Mouse (Mus musculus) lung, embryonic 16.5 days (tissue): ENCODE measurements around the gene Anks1. TPM values are rescaled to one million over a fixed set of nuclear protein-coding genes. Genes with fewer than 3 reads are reported as not detected.

ENCODE experiments used
- ATAC-seq: fragments of 200-750 bp; cut with Nextera tagmentation; 2 replicates; pipeline ENCODE4 v1.8.0; 2017; ENCODE audit warnings: low read depth, mild to moderate bottlenecking, moderate library complexity
- H3K27ac ChIP-seq: fragments of 300-500 bp; sonication (generic); 2 replicates; pipeline ENCODE4 v1.5.1; 2014; ENCODE audit warnings: mild to moderate bottlenecking, control low read depth, low read length
- H3K27me3 ChIP-seq: fragments of 300-500 bp; sonication (generic); 2 replicates; pipeline ENCODE4 v1.6.1; 2014; ENCODE audit warnings: low read depth, low read length, mixed read lengths; ENCODE audit not compliant: control insufficient read depth, insufficient read depth
- H3K36me3 ChIP-seq: fragments of 300-500 bp; sonication (generic); 2 replicates; pipeline ENCODE4 v1.6.1; 2014; ENCODE audit warnings: low read length; ENCODE audit not compliant: control insufficient read depth, insufficient read depth
- H3K4me1 ChIP-seq: fragments of 300-500 bp; sonication (generic); replicated peaks from 2 replicates; pipeline ENCODE4 v1.6.1; 2014; ENCODE audit warnings: low read length, mixed read lengths; ENCODE audit not compliant: control insufficient read depth, insufficient read depth
- H3K4me2 ChIP-seq: fragments of 300-500 bp; sonication (generic); 2 replicates; pipeline ENCODE4 v1.6.1; 2014; ENCODE audit warnings: low read depth, low read length, control low read depth
- H3K4me3 ChIP-seq: fragments of 300-500 bp; sonication (generic); 2 replicates; pipeline ENCODE4 v1.5.1; 2014; ENCODE audit warnings: mild to moderate bottlenecking, low read length, control low read depth
- H3K9ac ChIP-seq: fragments of 300-500 bp; sonication (generic); 2 replicates; pipeline ENCODE4 v1.6.1; 2014; ENCODE audit warnings: low read length, control low read depth
- H3K9me3 ChIP-seq: fragments of 300-500 bp; sonication (generic); 2 replicates; pipeline ENCODE4 v1.6.1; 2016; ENCODE audit warnings: low read length; ENCODE audit not compliant: control insufficient read depth
- WGBS: fragments of 180-500 bp; shearing (Covaris S2); extraction: QIAGEN DNeasy Blood & Tissue Kit; methylation state at CpG from one replicate; pipeline ENCODE4 v1.1.7; 2014; 5-methylcytosine and 5-hydroxymethylcytosine counted together
- polyA plus RNA-seq: library from polyadenylated mRNA; unstranded; fragments of >200 nt; fragmentation: Nextera tagmentation; extraction: Ambion mirVana; gene quantifications from 2 replicates; pipeline ENCODE4 v1.2.1, GENCODE M21; 2015

Anks1 gene
- polyA plus RNA-seq, 1 experiment from 2014 or later: 18.1 TPM

DNA sequence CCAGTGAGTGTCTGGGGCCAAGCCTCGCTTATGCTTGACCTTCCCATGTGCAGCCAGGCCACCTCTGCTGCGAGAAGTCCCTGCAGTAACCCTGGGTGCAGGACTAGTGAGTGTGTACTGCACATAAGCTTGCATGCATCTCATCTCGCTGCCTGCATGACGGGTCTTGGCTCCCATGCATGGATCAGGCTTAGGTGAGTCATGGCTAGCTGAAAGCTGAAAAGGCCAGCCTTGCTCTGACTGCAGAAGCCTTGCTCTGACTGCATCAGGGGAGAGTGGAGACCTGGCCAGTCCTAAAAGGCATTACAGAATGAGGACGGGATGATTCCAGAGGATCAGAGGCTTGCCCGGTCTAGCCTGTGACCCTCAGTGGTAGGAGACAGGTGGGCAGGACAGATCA, 118.1 kb downstream of the Anks1 start:
- Histone ChIP-seq H3K27me3 (no peaks in the 10 kb centered on the region), H3K9me3 (no peaks in the 10 kb centered on the region)
- WGBS: 88% methylated on average over 6 of the region's 6 CpGs

DNA sequence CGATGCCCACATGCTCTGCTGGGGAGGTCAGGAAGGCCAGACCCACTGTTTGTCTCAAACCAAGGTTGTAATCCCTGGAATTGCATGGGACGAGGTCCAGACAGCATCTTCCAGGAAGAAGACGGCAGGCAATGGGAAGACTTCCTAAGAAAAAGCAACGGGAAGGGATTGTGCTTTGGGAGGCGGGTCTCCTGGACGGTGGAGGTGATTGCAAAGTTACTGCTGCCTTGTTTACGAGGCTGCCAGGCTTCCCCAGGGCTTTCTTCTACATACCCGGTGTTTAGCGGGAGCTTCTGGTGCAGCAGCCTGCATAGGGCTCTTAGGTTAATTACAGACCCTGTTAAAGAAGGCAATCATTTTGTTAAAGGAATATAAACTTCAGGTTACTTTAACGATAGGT, 119.1 kb downstream of the Anks1 start:
- no peak for ATAC-seq
- Histone ChIP-seq H3K27me3 (no peaks in the 10 kb centered on the region), H3K4me3 (no peak overlapping the region), H3K36me3 (0 out of 2 replicates have a peak, but pooled peaks cover 3% of the 10 kb centered on the region), H3K4me2 (no peak overlapping the region), H3K27ac (0 out of 2 replicates have a peak overlapping the region, but pooled peaks have one; percentile 18), H3K9me3 (no peaks in the 10 kb centered on the region), H3K4me1 (peaks cover 85% of the 10 kb centered on the region), H3K9ac (no peak overlapping the region)
- 67% methylated on average over 10 of the region's 10 CpGs for WGBS

More for the DNA sequence above, 118.1 kb downstream of the Anks1 start:
- Histone ChIP-seq H3K4me3 (no peak overlapping the region), H3K4me2 (no peak overlapping the region), H3K9ac (no peak overlapping the region), H3K4me1 (peaks cover 82% of the 10 kb centered on the region), H3K36me3 (0 out of 2 replicates have a peak, but pooled peaks cover 3% of the 10 kb centered on the region), H3K27ac (peak overlapping the region; percentile 29; the same call in 1 of the 2 replicates)
- no peak for ATAC-seq

DNA sequence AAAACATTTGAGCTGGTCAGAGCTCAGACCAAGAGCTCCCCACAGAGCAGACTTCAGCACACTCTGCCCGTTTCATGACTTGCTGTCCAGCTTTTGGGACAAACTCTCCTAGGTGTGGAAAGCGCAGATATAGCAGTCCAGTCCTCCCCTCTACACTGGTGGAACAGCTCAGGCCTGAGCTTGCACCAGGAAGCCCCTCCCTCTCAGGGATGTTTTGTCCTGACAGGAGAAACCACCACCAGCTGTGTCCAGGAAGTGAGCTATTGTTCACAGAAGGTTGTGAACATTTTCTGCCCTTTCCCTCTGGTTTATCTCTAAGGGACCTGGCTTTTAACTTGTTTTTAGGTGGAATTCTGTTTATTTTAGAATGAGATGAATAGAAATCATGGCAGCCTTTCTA, 120.2 kb downstream of the Anks1 start:
- Histone ChIP-seq H3K9me3 (no peaks in the 10 kb centered on the region), H3K36me3 (0 out of 2 replicates have a peak, but pooled peaks cover 3% of the 10 kb centered on the region), H3K9ac (0 out of 2 replicates have a peak overlapping the region, but pooled peaks have one; percentile 14), H3K27ac (peak overlapping the region; percentile 54), H3K4me2 (no peak overlapping the region), H3K4me1 (peaks cover 84% of the 10 kb centered on the region), H3K27me3 (no peaks in the 10 kb centered on the region), H3K4me3 (no peak overlapping the region)
- no peak for ATAC-seq
- WGBS: 55% methylated on average over 2 of the region's 2 CpGs

DNA sequence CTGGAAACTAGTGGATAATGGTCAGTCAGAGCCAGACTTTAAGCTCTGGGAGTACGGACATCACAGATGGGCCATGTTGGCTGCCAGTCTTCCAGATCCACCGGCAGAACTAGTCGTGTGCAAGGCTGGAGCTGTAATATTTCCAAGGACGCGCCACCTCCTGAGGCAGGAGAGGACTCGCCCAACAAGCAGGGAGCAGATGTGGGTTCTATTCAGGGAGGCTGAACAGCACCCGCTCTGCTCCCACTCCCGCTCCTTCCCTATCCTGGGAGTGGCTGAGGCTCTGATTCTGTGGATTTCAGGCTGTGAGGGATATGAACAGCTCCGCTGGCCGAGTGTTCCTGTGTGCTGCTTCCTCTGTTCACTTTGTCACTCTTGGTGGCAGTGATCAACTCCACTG, 121.3 kb downstream of the Anks1 start:
- peaks cover 78% of the 10 kb centered on the region for H3K4me1 ChIP-seq
- H3K4me2 ChIP-seq: no peak overlapping the region
- no peaks in the 10 kb centered on the region for H3K27me3 ChIP-seq
- H3K36me3 ChIP-seq: 0 out of 2 replicates have a peak, but pooled peaks cover 3% of the 10 kb centered on the region
- 75% methylated on average over 10 of the region's 10 CpGs for WGBS
- no peak overlapping the region for H3K4me3 ChIP-seq
- peak overlapping the region; percentile 21; the same call in 1 of the 2 replicates for H3K9ac ChIP-seq
- no peaks in the 10 kb centered on the region for H3K9me3 ChIP-seq
- ATAC-seq: no peak
- H3K27ac ChIP-seq: peak overlapping the region; percentile 54

DNA sequence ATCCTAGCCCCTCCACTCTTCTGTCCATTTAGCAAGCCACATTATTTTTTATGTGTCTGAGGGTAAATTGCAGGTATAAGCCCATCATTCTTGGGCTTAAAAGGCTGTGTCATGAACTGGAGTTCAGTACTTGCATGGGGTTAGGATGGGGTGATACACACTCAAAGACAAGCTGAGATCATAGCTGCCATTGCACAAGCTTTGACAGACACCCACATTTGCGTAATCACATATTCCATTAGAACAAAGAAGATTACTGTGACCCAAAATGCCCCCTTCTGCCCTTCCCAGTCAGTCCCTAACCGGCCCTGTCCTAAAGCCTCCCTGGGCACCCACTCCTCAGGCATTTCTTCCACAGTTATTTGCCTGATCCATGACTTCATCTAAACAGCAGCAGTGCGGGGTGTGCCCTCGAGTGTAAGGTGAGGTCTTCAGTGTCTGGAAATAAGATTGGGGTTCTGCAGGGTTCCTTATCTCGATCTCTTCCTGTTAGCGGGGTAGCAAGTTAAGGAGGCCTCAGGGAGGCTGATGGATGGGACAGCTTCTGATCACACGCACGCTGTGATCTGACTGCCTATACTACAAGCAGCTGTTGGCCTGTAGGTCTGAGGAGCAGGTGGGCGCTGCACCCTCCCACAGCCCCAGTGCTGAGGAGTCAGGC, 122.3 kb downstream of the Anks1 start:
- Histone ChIP-seq H3K27ac (no peak overlapping the region), H3K9ac (0 out of 2 replicates have a peak overlapping the region, but pooled peaks have one; percentile 4), H3K4me1 (peaks cover 75% of the 10 kb centered on the region), H3K4me3 (no peak overlapping the region), H3K27me3 (no peaks in the 10 kb centered on the region), H3K36me3 (0 out of 2 replicates have a peak, but pooled peaks cover 3% of the 10 kb centered on the region), H3K9me3 (no peaks in the 10 kb centered on the region), H3K4me2 (no peak overlapping the region)
- 48% methylated on average over 9 of the region's 9 CpGs for WGBS
- ATAC-seq: no peak

DNA sequence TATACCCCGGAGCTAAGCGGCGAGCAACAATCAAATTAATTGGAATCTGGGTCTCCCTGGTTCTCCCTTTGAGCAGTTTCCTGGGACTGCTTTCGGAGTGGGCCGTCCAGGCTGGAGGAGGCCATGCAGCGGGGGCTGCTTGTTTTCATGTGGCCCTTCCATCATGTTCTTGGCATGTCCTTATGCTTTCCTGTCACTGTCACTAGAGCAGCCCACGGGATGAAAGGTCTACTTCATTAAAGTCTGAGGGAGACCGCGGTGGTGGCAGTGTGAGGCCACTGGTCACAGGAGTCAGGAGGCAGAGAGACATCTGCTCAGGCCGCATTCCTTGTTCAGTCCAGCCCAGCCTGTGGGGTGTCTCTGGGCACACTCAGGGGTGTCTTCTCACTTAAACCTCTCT, 123.1 kb downstream of the Anks1 start:
- no peak overlapping the region; the same call in 1 of the 2 replicates for H3K9ac ChIP-seq
- no peaks in the 10 kb centered on the region for H3K9me3 ChIP-seq
- peaks cover 75% of the 10 kb centered on the region for H3K4me1 ChIP-seq
- no peak overlapping the region for H3K27ac ChIP-seq
- ATAC-seq: no peak
- 0 out of 2 replicates have a peak, but pooled peaks cover under 1% of the 10 kb centered on the region for H3K36me3 ChIP-seq
- no peaks in the 10 kb centered on the region for H3K27me3 ChIP-seq
- H3K4me3 ChIP-seq: no peak overlapping the region
- 59% methylated on average over 10 of the region's 10 CpGs for WGBS
- no peak overlapping the region for H3K4me2 ChIP-seq

DNA sequence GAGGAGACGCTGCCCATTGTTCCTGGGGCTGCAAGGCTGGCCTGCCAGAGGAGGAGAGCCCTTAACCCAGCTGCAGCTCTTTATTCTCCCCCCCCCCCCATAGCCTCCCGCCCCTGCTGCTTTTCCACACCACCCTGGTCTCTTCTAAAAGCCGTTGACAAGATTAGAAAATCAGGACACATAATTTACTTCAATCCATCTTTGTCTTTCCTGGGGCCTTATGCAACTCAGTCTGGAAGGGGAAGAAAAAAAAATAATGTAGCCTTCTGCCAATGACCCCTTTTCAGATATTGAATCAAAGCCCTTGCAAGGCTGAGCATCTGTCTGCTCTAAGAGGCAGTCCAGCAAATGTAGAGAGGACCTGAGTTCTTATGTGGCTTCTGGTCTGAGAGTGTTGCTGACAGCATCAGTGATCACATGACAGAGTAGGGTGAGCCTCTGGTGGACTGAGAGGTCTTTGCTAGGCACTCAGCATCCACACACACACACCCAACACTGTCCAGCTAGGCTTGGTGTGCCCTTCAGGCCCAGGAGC, 124.0 kb downstream of the Anks1 start:
- WGBS: 27% methylated on average over 3 of the region's 3 CpGs
- H3K4me3 ChIP-seq: no peak overlapping the region

DNA sequence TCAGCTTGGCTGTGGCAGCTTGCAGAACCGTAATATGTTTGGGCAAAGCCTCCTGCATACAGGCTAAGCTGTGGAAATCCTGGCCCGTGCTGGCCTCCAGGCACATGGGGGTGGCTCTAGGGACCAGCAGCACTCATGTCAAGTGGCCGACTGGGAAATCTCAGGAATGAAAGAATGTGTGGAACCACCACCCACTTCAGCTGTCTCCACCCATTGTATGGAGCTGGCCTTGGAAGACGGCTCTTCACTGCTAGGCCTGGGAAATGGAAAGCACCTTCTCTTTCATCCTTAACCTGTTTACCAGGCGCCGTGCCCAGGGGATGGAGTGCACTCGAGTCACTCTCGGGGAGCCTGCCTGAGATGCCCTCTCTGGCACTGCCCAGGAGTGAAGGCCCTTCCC, 125.9 kb downstream of the Anks1 start:
- no peak overlapping the region for H3K4me2 ChIP-seq
- no peaks in the 10 kb centered on the region for H3K27me3 ChIP-seq
- H3K27ac ChIP-seq: peak overlapping the region; percentile 83
- H3K36me3 ChIP-seq: no peaks in the 10 kb centered on the region
- WGBS: 51% methylated on average over 8 of the region's 8 CpGs
- H3K9ac ChIP-seq: no peak overlapping the region
- ATAC-seq: peak; percentile 90
- H3K9me3 ChIP-seq: no peaks in the 10 kb centered on the region
- no peak overlapping the region for H3K4me3 ChIP-seq
- H3K4me1 ChIP-seq: peaks cover 61% of the 10 kb centered on the region

More for the DNA sequence above, 124.0 kb downstream of the Anks1 start:
- Histone ChIP-seq H3K4me2 (no peak overlapping the region), H3K36me3 (no peaks in the 10 kb centered on the region), H3K27me3 (no peaks in the 10 kb centered on the region), H3K9me3 (no peaks in the 10 kb centered on the region), H3K9ac (no peak overlapping the region), H3K4me1 (peaks cover 72% of the 10 kb centered on the region), H3K27ac (no peak overlapping the region; the same call in 1 of the 2 replicates)
- peak; percentile 10; the same call in 1 of the 2 replicates for ATAC-seq
